27 mouse cellular contexts compared by ENCODE assay signal in genomic region chr19:23417668-23418067, GRCm38 (mm10). TPM values are rescaled to one million over a fixed set of nuclear protein-coding genes. Genes with fewer than 3 reads are reported as not detected.
DNase-seq lines count a peak whose midpoint lies in the region; ATAC-seq lines count a peak whose summit lies in the region.
"Had no signal": no experiment of that assay in that cellular context is flagged by ENCODE, and none has a peak within 500 bp of the region (broad histone marks: within the 10 kb centered on the region; RNA-seq: fewer than 3 reads in every experiment).

No protein-coding gene starts in this region.

- H3K27ac ChIP-seq in hindbrain, embryonic 16.5 days (ENCODE audit: low read depth, low read length), result no peak overlapping the region
- no peak overlapping the region for H3K27ac ChIP-seq in hindbrain, embryonic 10.5 days
- H3K27ac ChIP-seq in midbrain, embryonic 16.5 days (ENCODE audit: low read length), result no peak overlapping the region
- H3K27ac ChIP-seq in midbrain, embryonic 13.5 days, result no peak overlapping the region
- H3K27ac ChIP-seq: embryonic facial prominence, embryonic 13.5 days; embryonic facial prominence, embryonic 15.5 days; forebrain, embryonic 10.5 days; forebrain, embryonic 12.5 days had no signal

- peak; percentile 61; the same call in 1 of the 2 replicates for ATAC-seq in hindbrain, embryonic 16.5 days
- ATAC-seq in midbrain, embryonic 16.5 days, result 0 out of 2 replicates have a peak, but pooled peaks have one; percentile 36
- ATAC-seq in midbrain, embryonic 13.5 days, result no peak
- ATAC-seq: CD4-positive, CD25-positive, alpha-beta regulatory T cell, adult 4 months; forebrain, embryonic 14.5 days; forebrain, embryonic 16.5 days had no signal

- H3K36me3 ChIP-seq in hindbrain, embryonic 16.5 days (ENCODE audit: control insufficient read depth, insufficient read depth, low read length), result no peaks in the 10 kb centered on the region
- H3K36me3 ChIP-seq in hindbrain, embryonic 10.5 days, result no peaks in the 10 kb centered on the region
- no peaks in the 10 kb centered on the region for H3K36me3 ChIP-seq in midbrain, embryonic 16.5 days (ENCODE audit: control insufficient read depth, insufficient read depth, low read length)
- no peaks in the 10 kb centered on the region for H3K36me3 ChIP-seq in midbrain, embryonic 13.5 days
- H3K36me3 ChIP-seq: embryonic facial prominence, embryonic 13.5 days; embryonic facial prominence, embryonic 15.5 days; forebrain, embryonic 10.5 days; forebrain, embryonic 12.5 days had no signal

- peak; percentile 33 for DNase-seq in heart, adult 11 months
- no peak for DNase-seq in heart, adult 8-10 months (ENCODE audit: low spot score)
- DNase-seq in hindbrain, embryonic 10.5 days (ENCODE audit: low spot score), result no peak
- DNase-seq in kidney, postnatal 4 days, result no peak
- DNase-seq: adrenal gland, adult 2 months; adrenal gland, postnatal 10 days; adrenal gland, postnatal 25 days; B cell, adult 2 months; cerebellum, adult 18-20 months; cerebellum, adult 8-10 months; cerebellum, adult 9-11 months; cerebellum, postnatal 14 days; cerebellum, postnatal 36 days; embryo, embryonic 11 days had no signal

- 73% methylated on average over 1 of the region's 1 CpGs for WGBS in hindbrain, embryonic 16.5 days
- 80% methylated on average over 1 of the region's 1 CpGs for WGBS in hindbrain, embryonic 10.5 days
- 57% methylated on average over 1 of the region's 1 CpGs for WGBS in midbrain, embryonic 16.5 days
- 47% methylated on average over 1 of the region's 1 CpGs for WGBS in midbrain, embryonic 13.5 days

- no peaks in the 10 kb centered on the region for H3K4me1 ChIP-seq in hindbrain, embryonic 16.5 days (ENCODE audit: control insufficient read depth, insufficient read depth, low read depth, low read length)
- no peaks in the 10 kb centered on the region for H3K4me1 ChIP-seq in hindbrain, embryonic 10.5 days (replicated peaks)
- H3K4me1 ChIP-seq in midbrain, embryonic 16.5 days (ENCODE audit: control insufficient read depth, insufficient read depth, low read length), result peaks cover 3% of the 10 kb centered on the region; the same call in 1 of the 2 replicates
- no peaks in the 10 kb centered on the region; the same call in 1 of the 2 replicates for H3K4me1 ChIP-seq in midbrain, embryonic 13.5 days (replicated peaks)
- H3K4me1 ChIP-seq: embryonic facial prominence, embryonic 15.5 days; forebrain, embryonic 10.5 days; forebrain, embryonic 12.5 days had no signal

- H3K4me2 ChIP-seq in hindbrain, embryonic 16.5 days (ENCODE audit: low read length), result no peak overlapping the region
- H3K4me2 ChIP-seq in midbrain, embryonic 16.5 days (ENCODE audit: low read length), result no peak overlapping the region
- H3K4me2 ChIP-seq in midbrain, embryonic 13.5 days (replicated peaks), result no peak overlapping the region
- H3K4me2 ChIP-seq: embryonic facial prominence, embryonic 13.5 days; embryonic facial prominence, embryonic 15.5 days; forebrain, embryonic 12.5 days had no signal

- no peaks in the 10 kb centered on the region for H3K9me3 ChIP-seq in hindbrain, embryonic 16.5 days (ENCODE audit: control insufficient read depth, low read length)
- H3K9me3 ChIP-seq in hindbrain, embryonic 10.5 days, result no peaks in the 10 kb centered on the region
- no peaks in the 10 kb centered on the region for H3K9me3 ChIP-seq in midbrain, embryonic 16.5 days (replicated peaks; ENCODE audit: control insufficient read depth, low read length, poor library complexity, severe bottlenecking)
- no peaks in the 10 kb centered on the region for H3K9me3 ChIP-seq in midbrain, embryonic 13.5 days
- H3K9me3 ChIP-seq: embryonic facial prominence, embryonic 13.5 days; embryonic facial prominence, embryonic 15.5 days; forebrain, embryonic 10.5 days; forebrain, embryonic 12.5 days had no signal

- H3K27me3 ChIP-seq in hindbrain, embryonic 16.5 days (replicated peaks; ENCODE audit: control insufficient read depth, insufficient read depth, low read length), result no peaks in the 10 kb centered on the region
- H3K27me3 ChIP-seq in hindbrain, embryonic 10.5 days (ENCODE audit: insufficient read depth, poor library complexity, severe bottlenecking), result no peaks in the 10 kb centered on the region
- H3K27me3 ChIP-seq in midbrain, embryonic 16.5 days (ENCODE audit: control insufficient read depth, insufficient read depth, low read depth, low read length), result no peaks in the 10 kb centered on the region
- no peaks in the 10 kb centered on the region for H3K27me3 ChIP-seq in midbrain, embryonic 13.5 days
- H3K27me3 ChIP-seq: CH12.LX; embryonic facial prominence, embryonic 15.5 days; forebrain, embryonic 12.5 days had no signal

- H3K4me3 ChIP-seq in hindbrain, embryonic 16.5 days (ENCODE audit: low read length), result no peak overlapping the region
- H3K4me3 ChIP-seq in hindbrain, embryonic 10.5 days, result no peak overlapping the region
- no peak overlapping the region for H3K4me3 ChIP-seq in midbrain, embryonic 16.5 days (ENCODE audit: low read depth, low read length)
- no peak overlapping the region for H3K4me3 ChIP-seq in midbrain, embryonic 13.5 days (replicated peaks)
- H3K4me3 ChIP-seq: embryonic facial prominence, embryonic 13.5 days; embryonic facial prominence, embryonic 15.5 days; erythroblast, embryonic 14.5 days; forebrain, embryonic 10.5 days; forebrain, embryonic 12.5 days had no signal

- no peak overlapping the region for H3K9ac ChIP-seq in hindbrain, embryonic 16.5 days (ENCODE audit: low read depth, low read length)
- no peak overlapping the region for H3K9ac ChIP-seq in midbrain, embryonic 16.5 days (ENCODE audit: low read depth, low read length)
- no peak overlapping the region for H3K9ac ChIP-seq in midbrain, embryonic 13.5 days (replicated peaks)
- H3K9ac ChIP-seq: embryonic facial prominence, embryonic 13.5 days; embryonic facial prominence, embryonic 15.5 days; forebrain, embryonic 12.5 days had no signal

RNA-seq across cellular contexts. Expression of gene Mamdc2, which starts 30.6 kb away (rescaled TPM):
- 1 to 10 TPM; 1.6 to 2.0 (median 1.7) TPM for total RNA-seq in heart, adult 8-10 months (2022)
- polyA plus RNA-seq in hindbrain, embryonic 16.5 days (2015; fragmentation: Nextera tagmentation; extraction: Ambion mirVana), result 2.5 and 2.6 TPM in 2 replicates
- 1.2 and 1.3 TPM in 2 replicates for polyA plus RNA-seq in hindbrain, embryonic 10.5 days (2016; fragmentation: Nextera tagmentation; extraction: Ambion mirVana)
- 2.4 and 4.2 TPM in 2 replicates for polyA plus RNA-seq in midbrain, embryonic 16.5 days (2015; fragmentation: Nextera tagmentation; extraction: Ambion mirVana)
- polyA plus RNA-seq in midbrain, embryonic 13.5 days (2015; fragmentation: Nextera tagmentation; extraction: Ambion mirVana), result 1.4 and 1.6 TPM in 2 replicates
- total RNA-seq: MEL had no signal
- polyA plus RNA-seq: CD4-positive, CD25-positive, alpha-beta regulatory T cell, adult 4 months; erythroblast, embryonic 14.5 days had no signal
